Mouse (Mus musculus): ENCODE data around the gene Olfr1140. TPM values are rescaled to one million over a fixed set of nuclear protein-coding genes. Genes with fewer than 3 reads are reported as not detected.

Olfr1140 gene
- polyA plus RNA-seq (2012; rRNA removed) (not detected in 2 replicates), polyA plus RNA-seq (2014; fragmentation: Nextera tagmentation; extraction: Ambion mirVana) (not detected in 2 replicates)

DNA sequence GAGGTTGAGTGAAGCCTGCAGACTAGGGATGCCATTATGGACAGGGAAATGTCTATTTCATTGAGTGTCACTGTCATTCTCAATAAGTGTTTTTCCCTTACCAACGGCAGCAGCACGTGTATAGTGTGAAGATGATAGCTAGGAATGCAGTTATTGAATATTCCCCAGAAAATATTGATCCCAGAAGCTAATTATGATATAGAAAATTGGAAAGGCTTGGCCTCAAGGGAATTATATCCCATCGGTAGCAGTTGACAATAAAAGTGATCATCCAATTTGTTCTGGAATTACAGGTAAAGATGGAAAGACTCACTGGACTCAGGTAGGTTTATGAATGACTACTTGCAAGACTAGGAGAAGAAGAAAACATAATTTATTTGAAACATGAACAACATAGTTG is at the start of gene Olfr1140:
Gene Olfr1140, plus strand, starts transcription at position 301 of the 400 bp plus-strand sequence.
- H3K9me3 ChIP-seq (ENCODE audit: control insufficient read depth, low read length), result no peaks in the 10 kb centered on the region
- H3K4me1 ChIP-seq (ENCODE audit: control insufficient read depth, insufficient read depth, low read length), result no peaks in the 10 kb centered on the region
- no peak within 1 kb of the TSS for H3K27ac ChIP-seq (replicated peaks; ENCODE audit: low read depth, low read length)
- no peak for ATAC-seq (ENCODE audit: low FRiP score, low read depth)
- H3K4me2 ChIP-seq (replicated peaks; ENCODE audit: low read depth, low read length, severe bottlenecking), result no peak within 1 kb of the TSS
- H3K27me3 ChIP-seq (ENCODE audit: control insufficient read depth, insufficient read depth, low read length), result no peaks in the 10 kb centered on the region
- no peak within 1 kb of the TSS for H3K9ac ChIP-seq (ENCODE audit: low read depth, low read length, severe bottlenecking)
- no peak within 1 kb of the TSS for H3K4me3 ChIP-seq (replicated peaks; ENCODE audit: low read length)
- no peak for TF ChIP-seq POLR2A (IDR thresholded peaks at IDR 0.05; ENCODE audit: borderline replicate concordance, extremely low read depth, insufficient read depth, insufficient read length)
- 67% methylated on average over 3 of the region's 3 CpGs for WGBS
- no peaks in the 10 kb centered on the region for H3K36me3 ChIP-seq (ENCODE audit: control insufficient read depth, insufficient read depth, low read length)
- no peak for DNase-seq (ENCODE audit: low spot score)

DNA sequence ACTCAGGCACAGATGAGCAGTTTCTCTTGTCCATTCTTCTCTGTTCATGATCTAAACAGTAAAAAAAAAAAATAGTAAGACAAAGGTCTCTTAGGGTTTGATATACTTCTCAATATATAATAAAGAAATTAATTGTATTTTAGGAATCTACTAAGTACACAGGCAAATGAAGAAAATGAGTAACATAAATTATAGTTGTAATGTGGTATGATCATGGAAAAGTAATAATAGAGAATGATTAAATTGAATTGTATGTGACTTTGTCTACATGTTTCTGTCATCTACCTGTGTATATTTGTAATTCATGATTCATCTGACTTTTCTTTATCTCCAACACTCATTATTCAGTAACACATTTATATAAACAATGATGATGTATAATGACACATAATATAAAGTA is 49.7 kb upstream of the Olfr1140 start, which contains the start of gene Olfr1136:
Gene Olfr1136, minus strand, starts transcription at position 101 of the 400 bp plus-strand sequence.
- H3K4me1 ChIP-seq (ENCODE audit: control insufficient read depth, insufficient read depth, low read length), result no peaks in the 10 kb centered on the region
- no peaks in the 10 kb centered on the region for H3K36me3 ChIP-seq (ENCODE audit: control insufficient read depth, insufficient read depth, low read length)
- no peak within 1 kb of the TSS for H3K27ac ChIP-seq (replicated peaks; ENCODE audit: low read depth, low read length)
- no peak for ATAC-seq (ENCODE audit: low FRiP score, low read depth)
- no peak for TF ChIP-seq POLR2A (IDR thresholded peaks at IDR 0.05; ENCODE audit: borderline replicate concordance, extremely low read depth, insufficient read depth, insufficient read length)
- H3K9ac ChIP-seq (ENCODE audit: low read depth, low read length, severe bottlenecking), result no peak within 1 kb of the TSS
- no peak within 1 kb of the TSS for H3K4me2 ChIP-seq (replicated peaks; ENCODE audit: low read depth, low read length, severe bottlenecking)
- H3K27me3 ChIP-seq (ENCODE audit: control insufficient read depth, insufficient read depth, low read length), result no peaks in the 10 kb centered on the region
- H3K9me3 ChIP-seq (ENCODE audit: control insufficient read depth, low read length), result no peaks in the 10 kb centered on the region
- no peak for DNase-seq (ENCODE audit: low spot score)
- no peak within 1 kb of the TSS for H3K4me3 ChIP-seq (replicated peaks; ENCODE audit: low read length)

DNA sequence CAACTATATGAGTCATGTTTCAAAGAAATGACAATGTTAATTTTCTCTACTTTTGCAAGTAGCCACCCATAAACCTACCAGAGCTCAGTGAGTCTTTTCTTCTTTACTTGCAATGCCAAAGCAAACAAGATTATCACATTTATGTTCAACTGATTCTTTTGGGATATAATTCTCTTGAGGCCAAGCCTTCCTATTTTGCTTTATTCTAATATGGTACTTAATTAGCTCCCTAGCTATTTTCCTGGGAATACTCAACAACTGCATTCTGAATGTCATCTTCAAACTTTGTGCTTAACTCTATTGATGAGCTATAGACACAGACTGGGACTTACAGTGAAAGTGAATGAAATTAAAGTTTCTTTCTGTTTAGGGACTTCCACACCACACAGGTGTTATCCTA is 30.5 kb upstream of the Olfr1140 start, which contains the start of gene Olfr1137:
Gene Olfr1137, minus strand, starts transcription at position 101 of the 400 bp plus-strand sequence.
- H3K27me3 ChIP-seq (ENCODE audit: control insufficient read depth, insufficient read depth, low read length), result no peaks in the 10 kb centered on the region
- TF ChIP-seq POLR2A (IDR thresholded peaks at IDR 0.05; ENCODE audit: borderline replicate concordance, extremely low read depth, insufficient read depth, insufficient read length), result no peak
- no peak within 1 kb of the TSS for H3K9ac ChIP-seq (ENCODE audit: low read depth, low read length, severe bottlenecking)
- H3K27ac ChIP-seq (replicated peaks; ENCODE audit: low read depth, low read length), result no peak within 1 kb of the TSS
- H3K9me3 ChIP-seq (ENCODE audit: control insufficient read depth, low read length), result no peaks in the 10 kb centered on the region
- no peak within 1 kb of the TSS for H3K4me3 ChIP-seq (replicated peaks; ENCODE audit: low read length)
- no peak within 1 kb of the TSS for H3K4me2 ChIP-seq (replicated peaks; ENCODE audit: low read depth, low read length, severe bottlenecking)
- H3K36me3 ChIP-seq (ENCODE audit: control insufficient read depth, insufficient read depth, low read length), result no peaks in the 10 kb centered on the region
- DNase-seq (ENCODE audit: low spot score) (no peak), ATAC-seq (ENCODE audit: low FRiP score, low read depth) (no peak)
- no peaks in the 10 kb centered on the region for H3K4me1 ChIP-seq (ENCODE audit: control insufficient read depth, insufficient read depth, low read length)

DNA sequence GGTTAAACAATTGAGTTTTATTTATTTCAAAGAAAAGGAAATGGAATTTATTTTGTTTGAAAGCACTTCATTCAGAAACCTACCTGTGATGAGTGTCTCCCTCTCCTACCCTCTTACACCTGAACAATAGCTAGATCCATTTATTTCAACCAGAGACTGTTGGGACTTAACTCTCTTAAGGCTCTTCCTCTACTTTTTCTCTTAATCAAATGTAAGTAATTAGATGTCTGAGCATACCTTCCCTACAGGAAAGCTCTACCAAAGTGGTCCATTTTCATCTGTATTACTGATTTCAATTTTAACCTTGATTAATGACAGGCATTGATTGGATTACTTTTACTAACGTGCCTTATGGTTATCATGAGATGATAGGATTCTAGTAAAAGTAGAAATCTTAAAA is 3.7 kb upstream of the Olfr1140 start, which contains the start of gene Olfr1138:
Gene Olfr1138, minus strand, starts transcription at position 101 of the 400 bp plus-strand sequence.
- 82% methylated on average over 1 of the region's 1 CpGs for WGBS
- TF ChIP-seq POLR2A (IDR thresholded peaks at IDR 0.05; ENCODE audit: borderline replicate concordance, extremely low read depth, insufficient read depth, insufficient read length), result no peak

DNA sequence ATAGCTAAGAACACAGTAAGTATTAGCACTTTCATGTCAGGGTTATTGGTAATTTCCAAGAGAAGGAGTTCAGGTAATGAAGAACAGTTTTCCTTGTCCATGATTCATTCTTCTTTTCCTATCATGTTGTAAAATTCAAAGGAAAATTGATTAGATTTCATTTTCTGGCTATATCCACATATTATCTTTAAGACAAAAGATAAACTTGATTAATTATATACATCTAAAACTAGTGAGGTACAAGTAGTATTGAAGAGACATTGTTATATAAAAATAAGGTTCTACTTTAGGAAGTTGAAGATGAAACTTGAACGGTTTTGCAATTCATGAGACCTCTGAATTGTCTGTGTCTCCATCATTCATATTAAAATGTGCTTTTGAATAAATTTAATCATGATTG is 10.3 kb downstream of the Olfr1140 start, which contains the start of gene Olfr1141:
Gene Olfr1141, minus strand, starts transcription at position 101 of the 400 bp plus-strand sequence.
- DNase-seq (ENCODE audit: low spot score) (no peak), ATAC-seq (ENCODE audit: low FRiP score, low read depth) (no peak)
- no peaks in the 10 kb centered on the region for H3K9me3 ChIP-seq (ENCODE audit: control insufficient read depth, low read length)
- no peak for TF ChIP-seq POLR2A (IDR thresholded peaks at IDR 0.05; ENCODE audit: borderline replicate concordance, extremely low read depth, insufficient read depth, insufficient read length)
- no peaks in the 10 kb centered on the region for H3K27me3 ChIP-seq (ENCODE audit: control insufficient read depth, insufficient read depth, low read length)
- no peaks in the 10 kb centered on the region for H3K36me3 ChIP-seq (ENCODE audit: control insufficient read depth, insufficient read depth, low read length)
- 78% methylated on average over 1 of the region's 1 CpGs for WGBS
- H3K4me1 ChIP-seq (ENCODE audit: control insufficient read depth, insufficient read depth, low read length), result no peaks in the 10 kb centered on the region
- no peak within 1 kb of the TSS for H3K4me2 ChIP-seq (replicated peaks; ENCODE audit: low read depth, low read length, severe bottlenecking)
- no peak within 1 kb of the TSS for H3K9ac ChIP-seq (ENCODE audit: low read depth, low read length, severe bottlenecking)
- H3K27ac ChIP-seq (replicated peaks; ENCODE audit: low read depth, low read length), result no peak within 1 kb of the TSS
- no peak within 1 kb of the TSS for H3K4me3 ChIP-seq (replicated peaks; ENCODE audit: low read length)

More for the DNA sequence above, 3.7 kb upstream of the Olfr1140 start, which contains the start of gene Olfr1138:
- no peak within 1 kb of the TSS for H3K27ac ChIP-seq (replicated peaks; ENCODE audit: low read depth, low read length)
- ATAC-seq (ENCODE audit: low FRiP score, low read depth), result no peak
- H3K36me3 ChIP-seq (ENCODE audit: control insufficient read depth, insufficient read depth, low read length), result no peaks in the 10 kb centered on the region
- no peaks in the 10 kb centered on the region for H3K4me1 ChIP-seq (ENCODE audit: control insufficient read depth, insufficient read depth, low read length)
- H3K27me3 ChIP-seq (ENCODE audit: control insufficient read depth, insufficient read depth, low read length), result no peaks in the 10 kb centered on the region
- H3K9ac ChIP-seq (ENCODE audit: low read depth, low read length, severe bottlenecking), result no peak within 1 kb of the TSS
- no peak within 1 kb of the TSS for H3K4me2 ChIP-seq (replicated peaks; ENCODE audit: low read depth, low read length, severe bottlenecking)
- no peak for DNase-seq (ENCODE audit: low spot score)
- H3K4me3 ChIP-seq (replicated peaks; ENCODE audit: low read length), result no peak within 1 kb of the TSS
- no peaks in the 10 kb centered on the region for H3K9me3 ChIP-seq (ENCODE audit: control insufficient read depth, low read length)
